Mouse (Mus musculus): Measurements from ENCODE around the gene Hist1h2ab. TPM values are rescaled to one million over a fixed set of nuclear protein-coding genes. Genes with fewer than 3 reads are reported as not detected.
"Not testable (repeated sequence)": the region's sequence is repeated elsewhere in the genome, so short reads cannot be mapped to it uniquely, and the experiment has no call there.

Gene Hist1h2ab
- total RNA-seq, 4 experiments from 2014 or later, result 2.4 to 8.4 (median 4.0) TPM; not detected in 1

DNA sequence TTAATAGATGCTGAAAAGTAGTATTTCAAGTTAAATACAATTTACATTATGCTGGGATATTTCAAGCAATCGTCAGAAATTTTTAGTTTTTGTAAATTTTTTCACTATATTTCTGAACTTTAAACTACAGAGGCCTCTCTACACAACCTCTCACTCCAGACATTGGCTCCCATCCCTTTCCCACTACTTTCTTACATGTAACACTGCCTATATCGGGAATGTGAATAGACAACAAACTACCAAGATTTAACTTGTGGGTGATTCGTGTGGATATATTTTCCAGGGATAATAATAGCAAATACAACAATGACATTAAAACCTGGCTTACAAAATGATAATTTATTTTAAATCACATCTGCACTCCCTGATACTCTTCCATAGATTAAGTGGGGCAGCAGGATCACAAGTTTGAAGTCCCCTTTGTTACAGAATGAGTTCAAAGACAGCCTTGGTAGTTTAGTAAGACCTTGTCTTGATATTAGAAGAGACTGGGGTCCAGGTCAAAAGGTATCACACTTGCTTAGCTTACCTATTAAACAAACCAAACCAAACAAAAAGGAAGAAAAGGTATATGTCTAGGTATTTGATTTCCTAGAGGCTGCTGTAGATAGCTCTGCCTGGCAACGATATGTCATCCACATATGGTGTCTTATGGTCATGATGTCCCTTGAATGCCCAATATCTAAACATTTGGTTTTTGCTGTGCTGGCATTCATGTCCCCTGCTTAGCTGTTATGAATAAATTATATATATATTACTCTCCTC, 2.6 kb downstream of the Hist1h2ab start:
- no peak for DNase-seq (ENCODE audit: low spot score)

DNA sequence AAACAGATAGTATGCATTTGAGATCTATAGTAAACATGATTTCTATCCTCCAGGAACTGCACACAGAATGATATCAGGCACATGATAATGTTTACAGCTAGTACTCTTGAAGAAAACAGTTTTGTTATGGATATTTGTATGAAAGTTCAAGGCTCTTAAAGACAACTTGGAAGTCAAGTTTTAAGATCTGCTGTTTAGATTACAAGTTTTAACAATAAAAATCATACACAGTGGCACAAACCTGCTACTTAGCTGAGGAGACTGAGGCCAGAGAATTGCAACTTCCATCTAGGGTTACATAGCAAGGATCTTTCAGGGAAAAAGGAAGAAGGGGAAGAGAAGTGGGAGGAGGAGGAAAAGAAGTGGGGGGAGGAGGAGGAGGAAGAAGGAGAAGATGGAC, 4.1 kb downstream of the Hist1h2ab start:
- DNase-seq (ENCODE audit: low spot score), result no peak

DNA sequence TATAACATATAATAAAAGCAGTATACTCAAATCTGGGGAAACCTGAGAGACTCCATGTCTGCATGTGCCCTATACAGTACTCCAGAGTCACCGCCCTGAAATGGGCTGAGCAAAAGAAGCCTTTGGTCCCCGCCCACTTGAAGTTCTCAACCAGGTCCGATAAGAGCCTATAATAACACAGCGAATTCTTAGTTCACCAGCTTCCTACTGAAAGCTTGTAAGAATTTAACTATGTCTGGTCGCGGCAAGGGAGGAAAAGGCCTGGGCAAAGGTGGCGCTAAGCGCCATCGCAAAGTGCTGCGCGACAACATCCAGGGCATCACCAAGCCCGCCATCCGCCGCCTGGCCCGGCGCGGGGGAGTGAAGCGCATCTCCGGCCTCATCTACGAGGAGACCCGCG, 5.9 kb downstream of the Hist1h2ab start, which contains the start of gene Hist1h4b:
Gene Hist1h4b, plus strand, starts transcription at position 224 of the 400 bp plus-strand sequence.
- DNase-seq (ENCODE audit: low spot score), result peak; percentile 88

GRCm38 (mm10) chr13:23757211-23757773, 6.4 kb downstream of the Hist1h2ab start:
- no peak for DNase-seq (ENCODE audit: low spot score)

DNA sequence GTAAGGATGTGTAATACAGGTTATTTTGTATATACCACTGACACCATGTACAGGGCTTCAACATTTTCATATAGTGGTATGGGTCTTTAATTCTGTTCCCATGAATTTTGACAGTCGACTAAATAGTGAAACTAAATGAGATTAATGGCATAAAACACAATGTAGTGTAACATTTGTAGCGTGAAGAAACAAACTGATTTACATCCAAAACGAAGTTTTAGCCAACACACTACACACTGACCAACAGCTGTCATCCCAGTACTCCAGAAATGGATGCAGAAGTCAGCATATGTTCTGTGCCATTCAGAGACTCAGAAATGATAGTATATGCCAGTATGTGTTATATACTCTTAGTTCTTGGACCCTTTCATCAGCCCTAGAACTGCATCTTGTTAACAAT, 7.0 kb downstream of the Hist1h2ab start:
- no peak for DNase-seq (ENCODE audit: low spot score)

- no peak for DNase-seq (ENCODE audit: low spot score)
Observed at GRCm38 (mm10) chr13:23759251-23759771, 8.4 kb downstream of the Hist1h2ab start.

- no peak for DNase-seq (ENCODE audit: low spot score)
Observed at GRCm38 (mm10) chr13:23759916-23760239, 9.0 kb downstream of the Hist1h2ab start.

- DNase-seq (ENCODE audit: low spot score), result no peak
Observed at GRCm38 (mm10) chr13:23760240-23760971, 9.5 kb downstream of the Hist1h2ab start.

- peak; percentile 96 for DNase-seq (ENCODE audit: low spot score)
Observed at GRCm38 (mm10) chr13:23760972-23761864, 10.3 kb downstream of the Hist1h2ab start, which contains the start of gene Hist1h4a. Hist1h4a (minus strand) TSS chr13:23761230.

GRCm38 (mm10) chr13:23761871-23762821, 11.2 kb downstream of the Hist1h2ab start, which contains the start of gene Hist1h3a:
Hist1h3a (minus strand) TSS chr13:23762386.
- DNase-seq (ENCODE audit: low spot score), result peak; percentile 82

DNA sequence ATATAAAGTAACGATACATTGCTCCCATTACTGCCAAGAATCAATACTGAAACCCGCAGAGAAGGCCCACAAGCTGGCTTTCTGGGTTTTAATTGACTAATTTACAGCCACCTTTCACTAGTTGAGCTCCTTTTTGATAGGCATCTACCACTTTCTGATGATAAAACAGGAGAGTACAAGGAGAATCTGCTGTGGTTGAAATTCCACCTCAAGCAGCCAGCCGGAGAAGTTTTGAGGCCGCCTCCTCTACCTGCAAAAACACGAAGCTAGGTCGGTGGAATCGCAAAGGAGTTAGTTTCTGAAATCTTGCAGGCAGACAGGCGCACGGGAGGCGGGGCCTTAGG, 12.3 kb downstream of the Hist1h2ab start:
- DNase-seq (ENCODE audit: low spot score), result no peak

- peak; percentile 76 for DNase-seq (ENCODE audit: low spot score)
Observed at GRCm38 (mm10) chr13:23763586-23764323, 12.8 kb downstream of the Hist1h2ab start, which contains the start of gene Hist1h1a. Hist1h1a (plus strand) TSS chr13:23763666.

- no peak for DNase-seq (ENCODE audit: low spot score)
Observed at GRCm38 (mm10) chr13:23764324-23765171, 13.6 kb downstream of the Hist1h2ab start.

GRCm38 (mm10) chr13:23765172-23765513, 14.2 kb downstream of the Hist1h2ab start:
- no peak for DNase-seq (ENCODE audit: low spot score)

GRCm38 (mm10) chr13:23766772-23767171, 15.8 kb downstream of the Hist1h2ab start:
- DNase-seq (ENCODE audit: low spot score), result no peak

- DNase-seq (ENCODE audit: low spot score), result no peak
Observed at GRCm38 (mm10) chr13:23768834-23769397, 18.0 kb downstream of the Hist1h2ab start.

GRCm38 (mm10) chr13:23769613-23770012, 18.7 kb downstream of the Hist1h2ab start, which contains the start of gene Trim38:
Trim38 (plus strand) TSS chr13:23769913.
- not testable (repeated sequence) for DNase-seq (ENCODE audit: low spot score)

Data from heart, adult 8-10 months (tissue).